Mouse (Mus musculus): Measurements from ENCODE around the gene Pygo2.

- no peak for TF ChIP-seq CTCF (IDR thresholded peaks at IDR 0.05; ENCODE audit: insufficient read depth, low read depth, low read length)
- TF ChIP-seq POLR2A (IDR thresholded peaks at IDR 0.05; ENCODE audit: insufficient read depth, low read depth, low read length): no peak
These were observed 33.4 kb upstream of the Pygo2 start for GRCm38 (mm10) chr3:89396654-89397005.
